8 mouse cellular contexts compared by ENCODE assay signal in the genomic region with DNA sequence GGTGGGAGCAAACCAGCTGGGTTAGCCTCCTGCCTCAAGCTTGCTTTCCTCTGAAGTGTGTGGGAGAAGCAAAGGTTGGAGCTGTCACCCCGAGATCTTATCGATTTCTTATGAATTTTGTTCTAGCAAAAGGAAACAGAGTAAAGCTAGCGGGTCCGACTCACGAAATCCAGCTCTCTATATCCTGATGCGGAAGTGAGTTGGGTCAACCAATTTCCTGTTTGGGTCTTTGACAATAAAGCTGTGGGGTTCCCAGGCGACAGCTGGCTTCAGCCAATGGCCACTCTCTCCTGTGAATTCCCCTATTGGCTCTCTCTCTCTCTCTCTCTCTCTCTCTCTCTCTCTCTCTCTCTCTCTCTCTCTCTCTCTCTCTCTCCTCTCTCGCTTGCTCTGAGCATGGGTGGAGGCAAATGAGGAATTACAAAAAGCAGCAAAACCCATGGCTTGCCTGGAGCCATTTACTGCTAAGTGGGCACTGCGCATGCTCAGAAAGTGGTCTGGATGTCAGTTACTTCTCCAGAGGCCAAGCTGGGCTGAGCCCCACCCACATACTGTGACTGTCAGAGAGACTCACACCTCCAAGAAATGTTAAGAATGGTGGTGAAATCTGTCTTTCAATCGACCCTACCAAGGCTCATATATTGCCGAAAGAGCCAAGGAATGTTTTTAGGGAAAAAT.
A peak's percentile ranks its signal among the peaks of the same experiment; 100 is the strongest.
DNase-seq lines count a peak whose midpoint lies in the region; ATAC-seq and TF ChIP-seq lines count a peak whose summit lies in the region.

No protein-coding gene starts in this region.

- H3K27ac ChIP-seq in forebrain, embryonic 10.5 days, result peak overlapping the region; percentile 76
- no peak overlapping the region for H3K27ac ChIP-seq in forebrain, embryonic 11.5 days (ENCODE audit: low read depth, low read length)
- H3K27ac ChIP-seq in heart, embryonic 16.5 days (ENCODE audit: low read length), result peak overlapping the region; percentile 70
- peak overlapping the region; percentile 82 for H3K27ac ChIP-seq in liver, postnatal 0 days (ENCODE audit: low read depth)

- DNase-seq in forebrain, embryonic 10.5 days (ENCODE audit: extremely low spot score, low spot score), result no peak
- DNase-seq in forebrain, embryonic 11.5 days (ENCODE audit: low spot score), result no peak
- peak; percentile 62 for DNase-seq in CD4-positive, CD25-positive, alpha-beta regulatory T cell, adult 2 months (ENCODE audit: low read depth, low spot score)
- DNase-seq in liver, postnatal 0 days, result peak; percentile 55
- peak; percentile 62 to 81 for DNase-seq in spleen, postnatal 4 days (ENCODE audit: low spot score in 2 of 2)
- DNase-seq in adrenal gland, postnatal 25 days, result no peak
- no peak for DNase-seq in testis, postnatal 14 days (ENCODE audit: low spot score)

- TF ChIP-seq CTCF in liver, postnatal 0 days (IDR thresholded peaks at IDR 0.05; ENCODE audit: low read depth), result no peak

- no peaks in the 10 kb centered on the region for H3K27me3 ChIP-seq in forebrain, embryonic 10.5 days (ENCODE audit: poor library complexity, severe bottlenecking)
- H3K27me3 ChIP-seq in forebrain, embryonic 11.5 days (ENCODE audit: control insufficient read depth, insufficient read depth, low read length), result no peaks in the 10 kb centered on the region
- H3K27me3 ChIP-seq in heart, embryonic 16.5 days (ENCODE audit: control insufficient read depth, insufficient read depth, low read length), result no peaks in the 10 kb centered on the region
- H3K27me3 ChIP-seq in liver, postnatal 0 days (ENCODE audit: insufficient read depth, low read length), result no peaks in the 10 kb centered on the region

- H3K4me3 ChIP-seq in forebrain, embryonic 10.5 days, result no peak overlapping the region
- no peak overlapping the region for H3K4me3 ChIP-seq in forebrain, embryonic 11.5 days (ENCODE audit: low read depth, low read length)
- no peak overlapping the region for H3K4me3 ChIP-seq in heart, embryonic 16.5 days (ENCODE audit: low read length)
- no peak overlapping the region for H3K4me3 ChIP-seq in liver, postnatal 0 days (ENCODE audit: low read depth, low read length)

- H3K36me3 ChIP-seq in forebrain, embryonic 10.5 days (replicated peaks), result no peaks in the 10 kb centered on the region
- no peaks in the 10 kb centered on the region for H3K36me3 ChIP-seq in forebrain, embryonic 11.5 days (ENCODE audit: control insufficient read depth, insufficient read depth, low read length)
- H3K36me3 ChIP-seq in heart, embryonic 16.5 days (ENCODE audit: control insufficient read depth, insufficient read depth), result no peaks in the 10 kb centered on the region
- H3K36me3 ChIP-seq in liver, postnatal 0 days (replicated peaks; ENCODE audit: insufficient read depth, low read length), result no peaks in the 10 kb centered on the region

- no peak overlapping the region for H3K4me2 ChIP-seq in forebrain, embryonic 11.5 days (ENCODE audit: low read depth, low read length, severe bottlenecking)
- no peak overlapping the region for H3K4me2 ChIP-seq in heart, embryonic 16.5 days (ENCODE audit: low read depth, low read length)
- peak overlapping the region; percentile 11; the same call in 1 of the 2 replicates for H3K4me2 ChIP-seq in liver, postnatal 0 days (ENCODE audit: low read depth, low read length)

- peaks cover 67% of the 10 kb centered on the region for H3K4me1 ChIP-seq in forebrain, embryonic 10.5 days
- no peaks in the 10 kb centered on the region; the same call in 1 of the 2 replicates for H3K4me1 ChIP-seq in forebrain, embryonic 11.5 days (replicated peaks; ENCODE audit: control insufficient read depth, insufficient read depth, low read length)
- peaks cover 33% of the 10 kb centered on the region for H3K4me1 ChIP-seq in heart, embryonic 16.5 days (ENCODE audit: control insufficient read depth, insufficient read depth, low read length)
- peaks cover 33% of the 10 kb centered on the region for H3K4me1 ChIP-seq in liver, postnatal 0 days (ENCODE audit: insufficient read depth)

- 67% methylated on average over 11 of the region's 11 CpGs for WGBS in forebrain, embryonic 10.5 days
- WGBS in forebrain, embryonic 11.5 days, result 65% methylated on average over 11 of the region's 11 CpGs
- 55% methylated on average over 11 of the region's 11 CpGs for WGBS in heart, embryonic 16.5 days
- WGBS in liver, postnatal 0 days (ENCODE audit: insufficient replicate concordance), result 33% methylated on average over 11 of the region's 11 CpGs

- no peak overlapping the region for H3K9ac ChIP-seq in forebrain, embryonic 11.5 days (ENCODE audit: low read length)
- H3K9ac ChIP-seq in heart, embryonic 16.5 days (ENCODE audit: low read length), result peak overlapping the region; percentile 34; the same call in 1 of the 2 replicates
- no peak overlapping the region for H3K9ac ChIP-seq in liver, postnatal 0 days (replicated peaks)

- no peak for ATAC-seq in forebrain, embryonic 11.5 days (replicated peaks; ENCODE audit: low FRiP score)
- 0 out of 2 replicates have a peak, but pooled peaks have one; percentile 30 for ATAC-seq in heart, embryonic 16.5 days (replicated peaks; ENCODE audit: extremely low read depth, insufficient read depth, low FRiP score)
- peak; percentile 28 for ATAC-seq in liver, postnatal 0 days

- peak; percentile 42; the same call in 1 of the 2 replicates for TF ChIP-seq EP300 in liver, postnatal 0 days (IDR thresholded peaks at IDR 0.05; ENCODE audit: low read depth)

- H3K9me3 ChIP-seq in forebrain, embryonic 10.5 days, result no peaks in the 10 kb centered on the region
- H3K9me3 ChIP-seq in forebrain, embryonic 11.5 days (ENCODE audit: control insufficient read depth, low read length), result no peaks in the 10 kb centered on the region
- H3K9me3 ChIP-seq in heart, embryonic 16.5 days (replicated peaks; ENCODE audit: control insufficient read depth, low read length), result no peaks in the 10 kb centered on the region
- H3K9me3 ChIP-seq in liver, postnatal 0 days (ENCODE audit: low read length), result no peaks in the 10 kb centered on the region

Comparison
In these comparisons a context has a peak if more than half of its experiments do, and no peak if none do; other contexts are left out.
1. DNase-seq: peak in CD4-positive, CD25-positive, alpha-beta regulatory T cell, adult 2 months (single experiment), liver, postnatal 0 days (single experiment) and spleen, postnatal 4 days (2 of 2); none in forebrain, embryonic 10.5 days (single experiment), forebrain, embryonic 11.5 days (single experiment), adrenal gland, postnatal 25 days (single experiment) and testis, postnatal 14 days (single experiment).